ENCODE assay signal across 9 mouse cellular contexts in the genomic region with DNA sequence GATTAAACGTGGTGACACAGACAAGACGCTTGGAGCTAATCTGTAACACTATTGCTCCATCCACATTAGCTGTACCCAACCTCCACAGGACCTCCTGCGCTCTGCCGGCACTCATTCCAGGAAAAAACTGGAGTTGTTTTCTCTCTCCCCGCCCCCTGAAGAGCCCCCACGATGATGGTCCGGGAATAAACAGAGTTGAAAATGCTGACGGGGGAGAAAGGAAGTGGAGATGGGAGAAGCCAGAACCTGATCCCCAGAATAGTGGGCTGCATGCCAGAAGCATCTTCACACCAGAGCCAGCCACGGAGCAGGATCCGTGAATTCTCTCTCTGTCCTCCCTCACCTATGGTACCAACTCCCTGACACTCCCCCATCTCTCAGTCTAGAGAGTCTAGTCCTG. TPM values are rescaled to one million over a fixed set of nuclear protein-coding genes. Genes with fewer than 3 reads are reported as not detected.
DNase-seq lines count a peak whose midpoint lies in the region; ATAC-seq lines count a peak whose summit lies in the region.
"Had no signal": no experiment of that assay in that cellular context is flagged by ENCODE, and none has a peak within 500 bp of the region (broad histone marks: within the 10 kb centered on the region; RNA-seq: fewer than 3 reads in every experiment).

No protein-coding gene starts in this region.

- no peak overlapping the region for H3K9ac ChIP-seq in midbrain, embryonic 13.5 days (replicated peaks)
- H3K9ac ChIP-seq in midbrain, embryonic 14.5 days (replicated peaks; ENCODE audit: low read length) = no peak overlapping the region
- H3K9ac ChIP-seq in neural tube, embryonic 15.5 days (replicated peaks) = no peak overlapping the region

- no peaks in the 10 kb centered on the region for H3K9me3 ChIP-seq in midbrain, embryonic 13.5 days
- H3K9me3 ChIP-seq in midbrain, embryonic 14.5 days (ENCODE audit: control insufficient read depth, low read length) = no peaks in the 10 kb centered on the region
- H3K9me3 ChIP-seq in heart, embryonic 10.5 days = no peaks in the 10 kb centered on the region
- no peaks in the 10 kb centered on the region for H3K9me3 ChIP-seq in neural tube, embryonic 15.5 days (replicated peaks)

- peak overlapping the region; percentile 14; the same call in 1 of the 2 replicates for H3K4me2 ChIP-seq in midbrain, embryonic 13.5 days (replicated peaks)
- no peak overlapping the region for H3K4me2 ChIP-seq in midbrain, embryonic 14.5 days (ENCODE audit: low read length)
- peak overlapping the region; percentile 33 for H3K4me2 ChIP-seq in neural tube, embryonic 15.5 days

- peaks cover 50% of the 10 kb centered on the region for H3K27me3 ChIP-seq in midbrain, embryonic 13.5 days
- H3K27me3 ChIP-seq in midbrain, embryonic 14.5 days (ENCODE audit: control insufficient read depth, insufficient read depth, low read length) = peaks cover 13% of the 10 kb centered on the region
- H3K27me3 ChIP-seq in heart, embryonic 10.5 days (ENCODE audit: insufficient read depth, poor library complexity, severe bottlenecking) = peaks cover 48% of the 10 kb centered on the region
- peaks cover 43% of the 10 kb centered on the region for H3K27me3 ChIP-seq in neural tube, embryonic 15.5 days (replicated peaks)

- peaks cover 8% of the 10 kb centered on the region for H3K4me1 ChIP-seq in midbrain, embryonic 13.5 days (replicated peaks)
- no peaks in the 10 kb centered on the region for H3K4me1 ChIP-seq in midbrain, embryonic 14.5 days (ENCODE audit: control insufficient read depth, insufficient read depth, low read length)
- H3K4me1 ChIP-seq in heart, embryonic 10.5 days = peaks cover 64% of the 10 kb centered on the region
- H3K4me1 ChIP-seq in neural tube, embryonic 15.5 days = peaks cover 14% of the 10 kb centered on the region

- H3K36me3 ChIP-seq in midbrain, embryonic 13.5 days = no peaks in the 10 kb centered on the region
- H3K36me3 ChIP-seq in midbrain, embryonic 14.5 days (ENCODE audit: control insufficient read depth, insufficient read depth, low read length) = no peaks in the 10 kb centered on the region
- H3K36me3 ChIP-seq in heart, embryonic 10.5 days = no peaks in the 10 kb centered on the region
- no peaks in the 10 kb centered on the region for H3K36me3 ChIP-seq in neural tube, embryonic 15.5 days

- no peak overlapping the region for H3K27ac ChIP-seq in midbrain, embryonic 13.5 days
- H3K27ac ChIP-seq in midbrain, embryonic 14.5 days (replicated peaks; ENCODE audit: low read depth, low read length) = no peak overlapping the region
- peak overlapping the region; percentile 84 for H3K27ac ChIP-seq in heart, embryonic 10.5 days
- H3K27ac ChIP-seq in neural tube, embryonic 15.5 days (replicated peaks) = peak overlapping the region; percentile 64

- ATAC-seq in midbrain, embryonic 13.5 days = no peak
- no peak for ATAC-seq in midbrain, embryonic 14.5 days (ENCODE audit: low FRiP score, low TSS enrichment)
- ATAC-seq in neural tube, embryonic 15.5 days (ENCODE audit: low FRiP score) = no peak

- H3K4me3 ChIP-seq in midbrain, embryonic 13.5 days (replicated peaks) = no peak overlapping the region
- H3K4me3 ChIP-seq in midbrain, embryonic 14.5 days (replicated peaks; ENCODE audit: low read depth, low read length) = no peak overlapping the region
- H3K4me3 ChIP-seq in heart, embryonic 10.5 days = peak overlapping the region; percentile 39
- no peak overlapping the region for H3K4me3 ChIP-seq in neural tube, embryonic 15.5 days (replicated peaks)

- 50% methylated on average over 10 of the region's 10 CpGs for WGBS in midbrain, embryonic 13.5 days
- 45% methylated on average over 10 of the region's 10 CpGs for WGBS in midbrain, embryonic 14.5 days
- 17% methylated on average over 10 of the region's 10 CpGs for WGBS in heart, embryonic 10.5 days
- 34% methylated on average over 10 of the region's 10 CpGs for WGBS in neural tube, embryonic 15.5 days

- no peak for DNase-seq in midbrain, embryonic 14.5 days
- no peak for DNase-seq in heart, embryonic 10.5 days (ENCODE audit: low spot score)
- DNase-seq in kidney, postnatal 14 days = peak; percentile 65
- DNase-seq in adrenal gland, postnatal 4 days (ENCODE audit: low spot score in 2 of 2) = no peak
- DNase-seq in cerebellum, adult 9-11 months = no peak
- no peak for DNase-seq in adrenal gland, postnatal 14 days

RNA-seq across cellular contexts. Expression of a gene that starts 16.1 kb away (rescaled TPM):
- 0.36 and 0.62 TPM in 2 replicates for polyA plus RNA-seq in midbrain, embryonic 13.5 days (2015; fragmentation: Nextera tagmentation; extraction: Ambion mirVana)
- 0.49 and 0.50 TPM in 2 replicates for polyA plus RNA-seq in midbrain, embryonic 14.5 days (2014; fragmentation: Nextera tagmentation; extraction: Ambion mirVana)
- 0.30 and 0.63 TPM in 2 replicates for polyA plus RNA-seq in heart, embryonic 10.5 days (2016; fragmentation: Nextera tagmentation; extraction: Ambion mirVana)
- 0.44 and 1.0 TPM in 2 replicates for polyA plus RNA-seq in neural tube, embryonic 15.5 days (2015; fragmentation: Nextera tagmentation; extraction: Ambion mirVana)
- total RNA-seq in adrenal gland, postnatal 4 days (2021) = 1 to 10 TPM in 1 of 2 experiments, under 1 TPM in 1; 0.78 to 1.5 TPM
- total RNA-seq in adrenal gland, postnatal 14 days (2021) = 0.56 and 0.60 TPM in 2 replicates

RNA-seq across cellular contexts. Expression of a gene that starts 30.5 kb away (rescaled TPM):
- polyA plus RNA-seq in midbrain, embryonic 13.5 days (2015; fragmentation: Nextera tagmentation; extraction: Ambion mirVana) = 2.4 and 2.5 TPM in 2 replicates
- polyA plus RNA-seq in midbrain, embryonic 14.5 days (2014; fragmentation: Nextera tagmentation; extraction: Ambion mirVana) = 1.2 and 1.7 TPM in 2 replicates
- polyA plus RNA-seq in heart, embryonic 10.5 days (2016; fragmentation: Nextera tagmentation; extraction: Ambion mirVana) = 0.05 and 0.68 TPM in 2 replicates
- 41.2 and 50.1 TPM in 2 replicates for polyA plus RNA-seq in neural tube, embryonic 15.5 days (2015; fragmentation: Nextera tagmentation; extraction: Ambion mirVana)
- total RNA-seq in adrenal gland, postnatal 4 days (2021) = 10 to 100 TPM; 14.6 to 26.4 TPM
- 4.3 and 14.4 TPM in 2 replicates for total RNA-seq in adrenal gland, postnatal 14 days (2021)
- total RNA-seq: hematopoietic stem cell, adult 5-6 weeks had no signal

RNA-seq across cellular contexts. Expression of a gene that starts 32.2 kb away (rescaled TPM):
- polyA plus RNA-seq in midbrain, embryonic 13.5 days (2015; fragmentation: Nextera tagmentation; extraction: Ambion mirVana) = 0.82 and 0.87 TPM in 2 replicates
- polyA plus RNA-seq in midbrain, embryonic 14.5 days (2014; fragmentation: Nextera tagmentation; extraction: Ambion mirVana) = 0.13 and 0.97 TPM in 2 replicates
- 0.07 TPM in 1 of 2 replicates, not detected in the other for polyA plus RNA-seq in heart, embryonic 10.5 days (2016; fragmentation: Nextera tagmentation; extraction: Ambion mirVana)
- polyA plus RNA-seq in neural tube, embryonic 15.5 days (2015; fragmentation: Nextera tagmentation; extraction: Ambion mirVana) = 1.1 and 2.0 TPM in 2 replicates
- total RNA-seq in adrenal gland, postnatal 4 days (2021) = 1 to 10 TPM; 2.1 to 5.8 TPM
- 0.70 and 2.2 TPM in 2 replicates for total RNA-seq in adrenal gland, postnatal 14 days (2021)

RNA-seq across cellular contexts. Expression of a gene that starts 59.6 kb away (rescaled TPM):
- 4.8 and 7.1 TPM in 2 replicates for polyA plus RNA-seq in midbrain, embryonic 13.5 days (2015; fragmentation: Nextera tagmentation; extraction: Ambion mirVana)
- 2.2 and 6.9 TPM in 2 replicates for polyA plus RNA-seq in midbrain, embryonic 14.5 days (2014; fragmentation: Nextera tagmentation; extraction: Ambion mirVana)
- polyA plus RNA-seq in heart, embryonic 10.5 days (2016; fragmentation: Nextera tagmentation; extraction: Ambion mirVana) = 14.3 and 14.8 TPM in 2 replicates
- polyA plus RNA-seq in neural tube, embryonic 15.5 days (2015; fragmentation: Nextera tagmentation; extraction: Ambion mirVana) = 9.1 and 13.4 TPM in 2 replicates
- total RNA-seq in adrenal gland, postnatal 4 days (2021) = 10 to 100 TPM; 40.3 to 42.5 TPM
- 29.1 and 36.7 TPM in 2 replicates for total RNA-seq in adrenal gland, postnatal 14 days (2021)

Comparison
In these comparisons a context has a peak if more than half of its experiments do, and no peak if none do; other contexts are left out.
1. H3K27ac ChIP-seq: peak in heart, embryonic 10.5 days (single experiment) and neural tube, embryonic 15.5 days (single experiment); none in midbrain, embryonic 13.5 days (single experiment) and midbrain, embryonic 14.5 days (single experiment).
2. RNA of a gene that starts 30.5 kb away (polyA plus RNA-seq): 41.2 to 50.1 TPM in neural tube, embryonic 15.5 days; 2.4 to 2.5 TPM in midbrain, embryonic 13.5 days, 1.2 to 1.7 TPM in midbrain, embryonic 14.5 days and 0.05 to 0.68 TPM in heart, embryonic 10.5 days; every median in the first group is over 10 times any median in the second.